Mouse (Mus musculus): Measurements from ENCODE around the gene Gsto2.

GRCm38 (mm10) chr19:47909387-47910116 is 44.2 kb downstream of the Gsto2 start:
- no peak for TF ChIP-seq CTCF (IDR thresholded peaks at IDR 0.05; ENCODE audit: control insufficient read depth, insufficient read depth, insufficient replicate concordance, low read depth, low read length)
- no peak for TF ChIP-seq POLR2A (IDR thresholded peaks at IDR 0.05; ENCODE audit: control insufficient read depth, low read depth, low read length)
